Mouse (Mus musculus): Measurements from ENCODE around the gene Micu2.

GRCm38 (mm10) chr14:57920568-57921310, 78.3 kb downstream of the Micu2 start:
- TF ChIP-seq CTCF (IDR thresholded peaks at IDR 0.05; ENCODE audit: borderline replicate concordance, control insufficient read depth, extremely low read depth, insufficient read depth, low read length, poor library complexity): no peak
- TF ChIP-seq POLR2A (IDR thresholded peaks at IDR 0.05; ENCODE audit: control insufficient read depth, extremely low read depth, insufficient read depth, low read length, poor library complexity): no peak

Data from thymus, adult 2 months (tissue).